Mouse (Mus musculus) skeletal muscle tissue, adult 2 months (tissue): ENCODE data around the gene Tmem186.

ENCODE experiments used
- DNase-seq: peaks from one replicate; pipeline ENCODE4 v3.0.0-alpha.2; 2012; ENCODE audit warnings: low read depth, low spot score

Gene Tmem186

GRCm38 (mm10) chr16:8612214-8613005 lies 25.1 kb downstream of the Tmem186 start:
- DNase-seq, result no peak

GRCm38 (mm10) chr16:8610397-8610796 lies 27.1 kb downstream of the Tmem186 start:
- no peak for DNase-seq

- no peak for DNase-seq
Observed at GRCm38 (mm10) chr16:8603789-8604188, 33.7 kb downstream of the Tmem186 start.

- DNase-seq, result no peak
Observed at GRCm38 (mm10) chr16:8597516-8597915, 40.0 kb downstream of the Tmem186 start.

DNA sequence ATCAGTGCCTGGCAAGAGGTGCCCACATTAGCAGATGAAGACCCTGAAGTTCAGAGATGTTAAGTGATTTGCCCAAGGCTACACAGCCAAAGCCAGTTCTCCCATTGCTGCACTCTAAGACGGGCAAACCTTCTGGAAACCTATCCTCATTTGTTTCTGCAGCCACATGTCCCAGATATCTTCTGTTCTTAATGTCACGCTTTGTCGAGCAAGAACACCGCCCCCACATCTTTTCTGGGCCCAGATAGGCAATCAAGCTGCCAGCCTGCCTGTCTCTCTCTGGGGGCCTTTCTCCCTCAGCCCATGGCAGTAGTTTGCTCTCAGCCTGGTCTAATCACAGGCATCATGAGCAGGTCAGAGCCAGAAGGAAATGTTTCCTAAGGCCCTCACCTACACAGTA lies 41.2 kb downstream of the Tmem186 start:
- no peak for DNase-seq

DNA sequence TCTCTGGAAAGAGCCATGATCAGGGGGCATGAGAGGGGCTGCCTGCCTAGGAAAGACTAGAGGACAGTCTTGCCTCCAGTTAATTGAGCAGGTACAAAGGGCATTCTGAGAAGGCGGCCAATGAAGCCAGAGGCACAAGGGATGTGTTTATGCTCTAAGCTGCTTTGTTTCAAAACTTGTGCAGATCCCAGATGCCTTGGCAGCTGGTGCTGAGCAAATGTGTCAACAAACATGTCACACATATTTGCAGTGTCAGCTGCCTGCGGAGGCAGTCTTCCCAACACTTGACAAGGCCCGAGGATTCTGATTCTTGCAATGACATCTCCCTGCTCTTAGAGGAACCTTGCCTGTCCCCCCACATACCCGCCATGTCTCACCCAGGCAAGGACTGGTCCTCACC lies 42.1 kb downstream of the Tmem186 start:
- DNase-seq, result no peak

DNA sequence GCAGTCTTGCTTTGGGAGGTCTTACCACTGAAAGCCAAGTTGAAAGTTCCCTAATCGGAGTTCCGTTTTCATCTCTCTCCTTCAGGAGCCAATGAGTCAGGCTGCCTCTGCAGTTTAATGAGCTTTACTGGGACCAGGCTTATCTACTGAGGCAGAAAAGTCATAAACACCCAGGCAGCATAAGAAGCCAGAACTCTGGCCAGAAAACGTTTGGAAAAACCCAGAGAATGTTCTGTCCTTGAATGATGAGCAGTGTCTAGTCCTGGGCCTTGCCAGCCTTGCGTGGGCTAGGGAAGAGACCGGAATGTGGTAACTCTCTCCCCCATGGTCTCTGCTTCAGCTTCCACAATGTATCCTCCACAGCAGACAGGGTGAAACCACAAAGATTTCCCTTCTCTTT lies 52.5 kb downstream of the Tmem186 start:
- no peak for DNase-seq

DNA sequence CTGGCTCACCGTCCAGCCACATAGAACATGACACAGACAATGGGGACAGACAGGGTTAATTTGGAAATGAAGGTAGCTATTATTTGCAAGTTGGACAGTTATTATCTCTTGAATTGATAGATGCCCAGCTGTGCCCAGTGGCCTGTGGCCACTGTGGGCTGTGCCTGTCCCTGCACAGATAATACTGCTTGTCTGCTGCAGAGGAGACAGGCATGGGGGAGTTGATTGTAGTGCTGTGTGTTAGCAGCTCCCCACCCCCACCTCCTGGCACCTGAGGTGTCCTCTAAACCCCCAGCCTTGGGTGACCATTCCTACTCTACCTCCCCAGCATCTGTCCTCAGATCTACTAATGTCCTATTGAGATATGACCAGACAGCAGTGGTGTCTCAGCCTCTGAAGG lies 53.3 kb downstream of the Tmem186 start:
- no peak for DNase-seq
